Mouse (Mus musculus): Measurements from ENCODE around the gene Bub3.

Gene Bub3

GRCm38 (mm10) chr7:131559986-131560696 is at the start of gene Bub3:
Gene Bub3 (plus strand): TSS chr7:131560222.
- DNase-seq (ENCODE audit: extremely low spot score, low read depth, low spot score): peak; percentile 90

DNA sequence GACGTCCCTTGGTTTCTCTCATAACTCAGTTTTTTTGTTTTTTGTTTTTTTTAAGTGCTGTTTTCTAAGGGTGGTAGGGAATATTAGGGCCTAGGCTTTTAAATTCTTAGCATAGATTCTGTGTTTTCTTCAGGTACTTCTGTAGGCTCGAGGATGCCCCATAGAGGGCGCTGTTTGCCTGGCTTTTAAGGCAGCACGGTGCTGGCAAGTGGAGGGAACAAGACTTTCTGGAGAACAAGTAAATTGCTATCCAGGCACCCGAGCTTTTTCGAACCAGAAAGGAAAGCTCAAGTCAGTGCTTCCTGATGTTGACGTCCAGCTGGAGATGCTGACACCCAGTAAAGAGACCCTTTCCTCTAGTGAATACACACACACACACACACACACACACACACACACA is 20.0 kb upstream of the Bub3 start:
- no peak for DNase-seq (ENCODE audit: extremely low spot score, low read depth, low spot score)

DNA sequence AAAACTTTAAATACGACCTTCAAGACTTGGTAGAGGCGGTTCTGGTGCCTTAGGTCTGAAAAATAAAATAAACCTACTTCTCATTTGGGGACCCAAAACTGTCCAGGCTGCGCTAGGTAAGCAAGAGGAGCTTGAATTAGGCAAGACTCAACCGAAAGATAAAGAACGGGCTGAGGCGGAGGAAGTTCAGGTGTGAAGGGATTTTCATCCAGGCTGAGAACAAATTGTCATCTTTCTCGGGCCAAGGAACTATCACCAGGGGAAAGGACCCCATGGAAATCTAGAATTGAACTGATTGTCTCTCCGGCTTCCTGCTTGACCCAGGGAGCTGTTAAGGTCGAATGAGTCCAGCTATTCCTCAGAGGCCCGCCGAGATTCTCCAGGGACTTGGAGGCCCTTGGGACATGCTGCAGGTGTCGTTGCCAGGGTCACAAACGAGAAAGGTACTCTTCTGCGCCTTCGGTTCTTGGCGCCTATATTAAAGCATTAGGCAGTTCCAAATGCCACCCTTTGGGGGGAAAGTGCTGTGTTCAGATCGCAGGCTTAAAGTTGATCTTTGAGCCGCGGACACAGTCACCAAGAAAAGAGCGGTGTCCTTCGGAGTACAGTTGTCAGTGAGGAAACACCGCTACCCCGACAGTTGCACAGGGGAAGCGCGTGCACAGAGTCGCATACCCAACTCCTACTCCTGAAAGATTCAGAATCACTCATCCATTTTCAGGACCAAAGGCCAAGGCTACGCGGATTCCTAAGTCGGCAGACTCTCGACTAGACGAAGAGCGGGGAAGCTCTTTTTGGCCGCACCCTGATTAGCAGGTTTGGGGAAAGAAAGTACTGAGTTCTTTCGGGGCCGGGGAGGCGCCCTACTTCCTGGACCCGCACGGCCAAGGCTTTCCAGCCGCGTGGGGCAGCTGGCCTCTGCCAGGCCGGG is 18.6 kb upstream of the Bub3 start:
- DNase-seq (ENCODE audit: extremely low spot score, low read depth, low spot score): no peak

DNA sequence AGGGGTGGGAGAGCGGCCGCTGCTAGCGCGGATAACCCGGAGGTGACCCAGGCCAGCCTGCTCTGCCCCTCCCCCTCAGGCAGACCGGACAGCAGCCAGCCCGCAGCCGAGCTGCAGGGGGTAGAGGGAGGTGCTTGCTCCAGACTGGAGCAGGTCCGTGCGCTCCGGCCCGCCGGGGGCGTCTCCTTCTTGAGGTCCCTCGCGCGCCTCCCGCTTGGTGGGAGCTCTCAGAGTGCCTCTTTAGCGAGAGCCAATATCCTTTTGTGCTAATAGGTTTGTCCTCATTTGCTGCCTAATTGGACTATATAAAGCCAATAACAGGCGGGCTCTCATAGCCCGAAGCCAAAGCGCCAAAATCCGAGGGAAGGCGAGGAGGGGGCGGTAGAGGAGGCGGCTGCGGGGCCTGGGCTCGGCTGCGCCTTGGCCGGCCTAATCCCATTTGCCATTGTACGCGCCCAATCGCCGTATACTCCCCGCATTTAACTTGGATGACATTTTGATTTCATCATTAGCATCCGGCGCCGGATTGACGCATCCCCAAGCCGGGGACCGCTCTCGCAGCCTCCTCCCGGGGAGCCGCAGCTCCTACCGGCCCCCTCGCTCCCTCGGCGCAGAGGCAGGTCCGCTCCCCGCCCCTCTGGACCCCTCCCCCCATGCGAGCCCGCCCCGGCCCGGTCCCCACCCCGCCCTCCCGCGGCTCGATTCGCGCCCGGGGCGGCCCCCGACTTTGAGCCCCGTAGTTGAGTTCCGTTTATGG is 17.7 kb upstream of the Bub3 start, which contains the start of gene Hmx3:
Gene Hmx3 (plus strand): TSS at position 753 of the 757 bp plus-strand sequence.
- DNase-seq (ENCODE audit: extremely low spot score, low read depth, low spot score): no peak

DNA sequence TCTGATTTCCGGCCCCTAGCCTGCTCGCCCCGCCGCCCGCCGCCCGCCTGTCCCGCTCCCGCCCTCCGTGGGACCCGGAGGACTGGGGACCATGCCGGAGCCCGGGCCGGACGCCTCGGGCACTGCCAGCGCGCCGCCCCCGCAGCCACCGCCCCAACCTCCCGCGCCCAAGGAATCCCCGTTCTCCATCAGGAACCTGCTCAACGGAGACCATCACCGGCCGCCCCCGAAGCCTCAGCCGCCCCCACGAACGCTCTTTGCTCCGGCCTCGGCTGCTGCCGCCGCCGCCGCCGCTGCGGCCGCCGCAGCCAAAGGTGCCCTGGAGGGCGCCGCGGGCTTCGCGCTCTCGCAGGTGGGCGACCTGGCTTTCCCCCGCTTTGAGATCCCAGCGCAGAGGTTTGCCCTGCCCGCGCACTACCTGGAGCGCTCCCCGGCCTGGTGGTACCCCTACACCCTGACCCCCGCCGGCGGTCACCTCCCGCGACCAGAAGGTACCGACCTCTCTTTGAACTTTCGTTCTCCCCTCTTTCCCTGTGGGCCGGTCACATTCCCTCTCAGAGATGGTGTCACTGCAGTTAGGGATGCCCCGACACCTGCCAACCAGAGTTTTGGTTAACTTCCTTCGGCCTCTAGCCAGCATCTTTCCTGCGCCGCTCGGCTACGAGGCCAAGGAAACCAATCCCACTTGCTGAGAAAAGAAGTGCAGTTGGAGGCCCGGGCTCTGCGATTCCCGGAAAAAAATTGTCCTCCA is 17.0 kb upstream of the Bub3 start:
- no peak for DNase-seq (ENCODE audit: extremely low spot score, low read depth, low spot score)

GRCm38 (mm10) chr7:131543623-131544481 is 16.2 kb upstream of the Bub3 start:
- no peak for DNase-seq (ENCODE audit: extremely low spot score, low read depth, low spot score)

- DNase-seq (ENCODE audit: extremely low spot score, low read depth, low spot score): no peak
These were observed 15.2 kb upstream of the Bub3 start for GRCm38 (mm10) chr7:131544871-131545270.

- DNase-seq (ENCODE audit: extremely low spot score, low read depth, low spot score): no peak
These were observed 14.2 kb upstream of the Bub3 start for GRCm38 (mm10) chr7:131545701-131546385.

- no peak for DNase-seq (ENCODE audit: extremely low spot score, low read depth, low spot score)
These were observed 13.6 kb upstream of the Bub3 start for GRCm38 (mm10) chr7:131546423-131546822.

GRCm38 (mm10) chr7:131547481-131547880 is 12.5 kb upstream of the Bub3 start:
- DNase-seq (ENCODE audit: extremely low spot score, low read depth, low spot score): no peak

GRCm38 (mm10) chr7:131548473-131548872 is 11.5 kb upstream of the Bub3 start, which contains the start of gene Hmx2:
Gene Hmx2 (plus strand): TSS chr7:131548773.
- no peak for DNase-seq (ENCODE audit: extremely low spot score, low read depth, low spot score)

DNA sequence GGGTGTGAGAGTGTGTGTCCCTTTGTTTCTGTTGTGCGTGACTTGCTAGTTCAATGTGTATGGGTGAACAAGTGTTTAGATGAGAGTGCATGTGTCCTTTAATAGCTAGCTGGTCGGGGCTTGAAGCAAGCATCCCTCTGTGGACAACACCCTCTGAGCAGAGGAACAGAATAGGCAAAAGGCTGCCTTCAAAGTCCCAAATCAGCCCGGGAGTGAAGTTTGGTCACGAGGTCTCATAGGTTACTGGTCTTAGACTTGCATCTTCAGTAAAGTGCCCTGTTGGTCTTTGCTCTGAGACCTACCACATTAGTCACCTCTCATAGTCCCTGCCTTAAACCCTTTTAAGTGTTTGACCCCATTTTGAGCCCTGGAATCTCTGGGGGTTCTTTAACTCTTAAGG is 8.6 kb upstream of the Bub3 start:
- no peak for DNase-seq (ENCODE audit: extremely low spot score, low read depth, low spot score)

DNA sequence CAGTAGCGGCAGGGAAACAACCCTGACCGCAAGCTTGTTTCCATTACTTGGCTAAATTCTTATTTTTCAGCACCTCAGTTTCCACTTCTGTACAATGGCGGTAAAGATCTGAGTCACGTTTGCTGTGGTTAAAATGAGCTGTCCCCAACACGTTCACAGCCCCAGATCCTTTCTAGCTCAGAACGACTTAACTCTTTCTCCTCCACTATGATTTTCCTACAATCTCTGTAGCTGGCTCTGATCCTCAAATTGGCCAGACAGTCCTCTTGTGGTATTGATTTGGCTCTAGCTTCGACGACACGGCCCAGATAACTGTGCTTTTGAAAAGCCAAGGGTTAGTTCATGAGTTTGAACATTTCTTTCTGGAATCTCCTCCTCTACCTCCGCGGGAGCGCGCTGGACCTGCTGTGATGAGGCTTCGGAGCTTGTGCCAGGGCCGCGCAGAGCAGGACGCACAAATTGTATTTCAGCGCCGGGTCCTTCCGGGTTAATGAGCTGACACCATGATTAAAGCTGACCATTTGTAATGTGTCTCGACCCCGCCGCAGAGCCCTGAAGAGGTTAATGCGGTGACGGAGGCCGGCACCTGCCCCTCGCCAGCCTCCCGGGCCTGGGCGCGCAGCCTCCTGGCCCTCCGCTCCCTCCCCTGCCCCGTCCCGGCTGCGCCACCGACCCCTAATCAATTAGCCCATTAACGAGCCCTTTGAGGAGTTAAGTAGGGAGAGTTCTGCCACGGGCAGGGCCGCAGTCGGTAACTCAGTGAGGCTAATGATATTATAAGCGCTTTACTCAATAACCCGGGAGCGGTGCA is 7.9 kb upstream of the Bub3 start:
- no peak for DNase-seq (ENCODE audit: extremely low spot score, low read depth, low spot score)

GRCm38 (mm10) chr7:131552781-131553180 is 7.2 kb upstream of the Bub3 start:
- no peak for DNase-seq (ENCODE audit: extremely low spot score, low read depth, low spot score)

DNA sequence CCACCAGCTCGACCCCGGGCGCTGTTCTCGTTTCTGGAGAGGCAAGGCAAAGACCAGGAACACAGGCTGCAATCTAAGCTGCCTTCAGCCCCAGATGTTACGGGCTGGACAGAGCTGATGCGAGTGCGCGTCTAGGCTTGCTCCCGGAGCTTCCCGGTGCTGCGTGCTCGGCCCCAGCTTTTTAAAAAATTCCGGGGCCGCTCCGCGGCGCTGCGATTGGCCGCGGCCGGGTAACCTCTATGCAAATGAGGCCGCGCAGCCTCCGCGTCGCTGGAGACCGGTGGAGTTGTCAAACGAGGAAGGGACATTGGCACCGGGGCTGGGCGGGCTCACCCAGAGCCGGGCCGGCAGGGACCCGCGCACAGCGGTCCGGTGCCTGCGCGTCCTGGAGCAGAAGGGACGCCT is 6.2 kb upstream of the Bub3 start:
- DNase-seq (ENCODE audit: extremely low spot score, low read depth, low spot score): no peak

GRCm38 (mm10) chr7:131554341-131555180 is 5.5 kb upstream of the Bub3 start:
- DNase-seq (ENCODE audit: extremely low spot score, low read depth, low spot score): no peak
